Comparison of ENCODE assay signal across 8 mouse cellular contexts in the genomic region with DNA sequence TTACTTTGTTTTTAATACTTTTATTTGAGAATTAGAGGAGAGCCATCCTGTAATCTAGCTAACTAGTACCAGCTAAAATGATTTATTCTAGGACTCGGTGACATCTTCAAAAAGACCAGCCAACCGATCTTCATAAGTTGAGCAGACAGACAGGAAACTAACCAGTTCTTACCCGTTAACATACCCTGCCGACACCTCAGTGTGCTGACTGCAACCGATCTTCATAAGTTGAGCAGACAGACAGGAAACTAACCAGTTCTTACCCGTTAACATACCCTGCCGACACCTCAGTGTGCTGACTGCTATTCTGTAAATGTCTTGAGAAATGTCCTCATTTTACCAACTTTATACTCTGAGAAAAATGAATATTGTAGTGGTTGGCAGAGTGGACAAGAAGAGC.
DNase-seq lines count a peak whose midpoint lies in the region; ATAC-seq and TF ChIP-seq lines count a peak whose summit lies in the region.
"Not testable (repeated sequence)": the region's sequence is repeated elsewhere in the genome, so short reads cannot be mapped to it uniquely, and the experiment has no call there.

No protein-coding gene starts in this region.

- TF ChIP-seq CTCF in spleen, adult 2 months (IDR thresholded peaks at IDR 0.05; ENCODE audit: extremely low read depth, insufficient read depth, insufficient read length, insufficient replicate concordance): not testable (repeated sequence)

- H3K36me3 ChIP-seq in macrophage (ENCODE audit: inconsistent target): peaks cover 67% of the 10 kb centered on the region
- not testable (repeated sequence) for H3K36me3 ChIP-seq in spleen, adult 2 months (ENCODE audit: control insufficient read depth, insufficient read depth, low read length)

- not testable (repeated sequence) for H3K4me3 ChIP-seq in macrophage (ENCODE audit: inconsistent target); spleen, adult 2 months (ENCODE audit: extremely low read depth, insufficient read depth, insufficient read length)

- not testable (repeated sequence) for TF ChIP-seq POLR2A in spleen, adult 2 months (IDR thresholded peaks at IDR 0.05; ENCODE audit: low read depth, low read length)

- not testable (repeated sequence) for H3K27me3 ChIP-seq in spleen, adult 2 months (ENCODE audit: control insufficient read depth, insufficient read depth, low read length)

- 73% methylated on average over 7 of the region's 7 CpGs for WGBS in macrophage (ENCODE audit: missing documents)
- WGBS in spleen, adult 2 months: 49% methylated on average over 7 of the region's 7 CpGs

- DNase-seq in CD4-positive helper T cell, adult 2 months (ENCODE audit: low read depth, low spot score): peak; percentile 66
- peak; percentile 79 for DNase-seq in induced T-regulatory cell, adult 2 months (ENCODE audit: low read depth)
- DNase-seq in spleen, adult 2 months (ENCODE audit: low read depth in 1 of 2, low spot score in 2 of 2): not testable (repeated sequence)
- DNase-seq in thymus, postnatal 0 days (ENCODE audit: low spot score): peak; percentile 58
- peak; percentile 54 for DNase-seq in thymus, postnatal 25 days

- H3K27ac ChIP-seq in macrophage: peak overlapping the region; percentile 37
- H3K27ac ChIP-seq in spleen, adult 2 months (ENCODE audit: insufficient read depth, low read length): peak overlapping the region; percentile 29

- peaks cover 100% of the 10 kb centered on the region for H3K79me2 ChIP-seq in macrophage (ENCODE audit: inconsistent target)

- H3K4me1 ChIP-seq in spleen, adult 2 months (ENCODE audit: control insufficient read depth, insufficient read depth, insufficient read length): not testable (repeated sequence)

- ATAC-seq in CD4-positive, CD25-positive, alpha-beta regulatory T cell, adult 4 months: peak; percentile 59
- ATAC-seq in activated CD4-positive, CD25-positive, alpha-beta regulatory T cell, adult 4 months: peak; percentile 56
